Mouse (Mus musculus): ENCODE measurements around the gene Slc17a7.

- TF ChIP-seq POLR2A (IDR thresholded peaks at IDR 0.05; ENCODE audit: borderline replicate concordance, low read depth, low read length) (no peak), CTCF (IDR thresholded peaks at IDR 0.05; ENCODE audit: low read depth, low read length) (no peak)
These were observed 7.5 kb upstream of the Slc17a7 start for GRCm38 (mm10) chr7:45156206-45156605.

Measured in bone marrow macrophage, adult 2 months (primary cell).